Mouse (Mus musculus) hindbrain, embryonic 16.5 days (tissue): Measurements from ENCODE around the gene Slc38a6. TPM values are rescaled to one million over a fixed set of nuclear protein-coding genes. Genes with fewer than 3 reads are reported as not detected.

ENCODE experiments used
- ATAC-seq: fragments of 200-750 bp; cut with Nextera tagmentation; 2 replicates; pipeline ENCODE4 v1.8.0; 2017; ENCODE audit warnings: moderate TSS enrichment, moderate library complexity
- H3K27ac ChIP-seq: fragments of 300-500 bp; sonication (generic); 2 replicates; pipeline ENCODE4 v1.5.1; 2014; ENCODE audit warnings: low read depth, mild to moderate bottlenecking, control low read depth, low read length, moderate library complexity
- H3K27me3 ChIP-seq: fragments of 300-500 bp; sonication (generic); replicated peaks from 2 replicates; pipeline ENCODE4 v1.6.1; 2014; ENCODE audit warnings: low read length; ENCODE audit not compliant: control insufficient read depth, insufficient read depth
- H3K36me3 ChIP-seq: fragments of 300-500 bp; sonication (generic); 2 replicates; pipeline ENCODE4 v1.6.1; 2014; ENCODE audit warnings: mild to moderate bottlenecking, low read length, moderate library complexity, mixed read lengths; ENCODE audit not compliant: control insufficient read depth, insufficient read depth
- H3K4me1 ChIP-seq: fragments of 300-500 bp; sonication (generic); 2 replicates; pipeline ENCODE4 v1.6.1; 2014; ENCODE audit warnings: low read depth, low read length; ENCODE audit not compliant: control insufficient read depth, insufficient read depth
- H3K4me2 ChIP-seq: fragments of 300-500 bp; sonication (generic); 2 replicates; pipeline ENCODE4 v1.6.1; 2014; ENCODE audit warnings: mild to moderate bottlenecking, low read length, control low read depth, moderate library complexity
- H3K4me3 ChIP-seq: fragments of 300-500 bp; sonication (generic); 2 replicates; pipeline ENCODE4 v1.5.1; 2014; ENCODE audit warnings: mild to moderate bottlenecking, low read length, control low read depth, moderate library complexity
- H3K9ac ChIP-seq: fragments of 300-500 bp; sonication (generic); 2 replicates; pipeline ENCODE4 v1.6.1; 2014; ENCODE audit warnings: low read depth, mild to moderate bottlenecking, control low read depth, low read length, moderate library complexity
- H3K9me3 ChIP-seq: fragments of 300-500 bp; sonication (generic); 2 replicates; pipeline ENCODE4 v1.6.1; 2014; ENCODE audit warnings: mild to moderate bottlenecking, low read length, moderate library complexity; ENCODE audit not compliant: control insufficient read depth
- WGBS: fragments of 180-500 bp; shearing (Covaris S2); extraction: QIAGEN DNeasy Blood & Tissue Kit; methylation state at CpG from one replicate; pipeline ENCODE4 v1.1.7; 2014; 5-methylcytosine and 5-hydroxymethylcytosine counted together
- polyA plus RNA-seq: library from polyadenylated mRNA; unstranded; fragments of >200 nt; fragmentation: Nextera tagmentation; extraction: Ambion mirVana; gene quantifications from 2 replicates; pipeline ENCODE4 v1.2.1, GENCODE M21; 2015

The Slc38a6 gene
- polyA plus RNA-seq, 1 experiment from 2014 or later, result 8.5 TPM

GRCm38 (mm10) chr12:73345157-73345556, 58.6 kb downstream of the Slc38a6 start:
- Histone ChIP-seq H3K9ac (no peak overlapping the region), H3K4me3 (no peak overlapping the region), H3K27ac (no peak overlapping the region), H3K4me1 (no peaks in the 10 kb centered on the region), H3K27me3 (no peaks in the 10 kb centered on the region), H3K36me3 (0 out of 2 replicates have a peak, but pooled peaks cover 2% of the 10 kb centered on the region), H3K4me2 (no peak overlapping the region), H3K9me3 (no peaks in the 10 kb centered on the region)
- ATAC-seq, result no peak
- 82% methylated on average over 12 of the region's 12 CpGs for WGBS

- Histone ChIP-seq H3K27me3 (no peaks in the 10 kb centered on the region), H3K4me3 (no peak overlapping the region), H3K9me3 (no peaks in the 10 kb centered on the region), H3K36me3 (0 out of 2 replicates have a peak, but pooled peaks cover 2% of the 10 kb centered on the region), H3K27ac (no peak overlapping the region), H3K9ac (no peak overlapping the region), H3K4me1 (no peaks in the 10 kb centered on the region), H3K4me2 (no peak overlapping the region)
- no peak for ATAC-seq
- WGBS, result 86% methylated on average over 7 of the region's 7 CpGs
These were observed 60.6 kb downstream of the Slc38a6 start for GRCm38 (mm10) chr12:73347202-73347601.

GRCm38 (mm10) chr12:73350466-73350865, 63.9 kb downstream of the Slc38a6 start:
- ATAC-seq, result no peak
- Histone ChIP-seq H3K9me3 (no peaks in the 10 kb centered on the region), H3K4me3 (no peak overlapping the region), H3K27ac (no peak overlapping the region), H3K36me3 (no peaks in the 10 kb centered on the region), H3K4me2 (no peak overlapping the region), H3K9ac (no peak overlapping the region), H3K27me3 (no peaks in the 10 kb centered on the region), H3K4me1 (no peaks in the 10 kb centered on the region)
- 80% methylated on average over 7 of the region's 7 CpGs for WGBS

GRCm38 (mm10) chr12:73350982-73351381, 64.4 kb downstream of the Slc38a6 start:
- Histone ChIP-seq H3K27me3 (no peaks in the 10 kb centered on the region), H3K36me3 (no peaks in the 10 kb centered on the region), H3K4me2 (no peak overlapping the region), H3K4me1 (no peaks in the 10 kb centered on the region), H3K9me3 (no peaks in the 10 kb centered on the region), H3K4me3 (no peak overlapping the region), H3K27ac (no peak overlapping the region), H3K9ac (no peak overlapping the region)
- ATAC-seq, result no peak
- 34% methylated on average over 9 of the region's 9 CpGs for WGBS

- H3K36me3 ChIP-seq, result no peaks in the 10 kb centered on the region
- ATAC-seq, result no peak
- H3K27me3 ChIP-seq, result no peaks in the 10 kb centered on the region
- H3K4me2 ChIP-seq, result no peak overlapping the region
- no peak overlapping the region for H3K4me3 ChIP-seq
- 69% methylated on average over 14 of the region's 14 CpGs for WGBS
- H3K9me3 ChIP-seq, result no peaks in the 10 kb centered on the region
- H3K9ac ChIP-seq, result no peak overlapping the region
- H3K27ac ChIP-seq, result no peak overlapping the region
- no peaks in the 10 kb centered on the region for H3K4me1 ChIP-seq
These were observed 65.2 kb downstream of the Slc38a6 start for GRCm38 (mm10) chr12:73351746-73352145.

- H3K4me2 ChIP-seq, result no peak overlapping the region
- peak; percentile 83 for ATAC-seq
- H3K9me3 ChIP-seq, result no peaks in the 10 kb centered on the region
- H3K4me3 ChIP-seq, result no peak overlapping the region
- H3K27ac ChIP-seq, result no peak overlapping the region
- H3K4me1 ChIP-seq, result no peaks in the 10 kb centered on the region
- no peaks in the 10 kb centered on the region for H3K36me3 ChIP-seq
- H3K27me3 ChIP-seq, result no peaks in the 10 kb centered on the region
- H3K9ac ChIP-seq, result no peak overlapping the region
- 69% methylated on average over 5 of the region's 5 CpGs for WGBS
These were observed 66.8 kb downstream of the Slc38a6 start for GRCm38 (mm10) chr12:73353362-73353761.

GRCm38 (mm10) chr12:73354521-73354920, 67.9 kb downstream of the Slc38a6 start:
- Histone ChIP-seq H3K9me3 (no peaks in the 10 kb centered on the region), H3K36me3 (no peaks in the 10 kb centered on the region), H3K4me1 (no peaks in the 10 kb centered on the region), H3K27me3 (no peaks in the 10 kb centered on the region), H3K27ac (no peak overlapping the region), H3K4me2 (no peak overlapping the region), H3K9ac (no peak overlapping the region), H3K4me3 (no peak overlapping the region)
- 46% methylated on average over 4 of the region's 4 CpGs for WGBS
- ATAC-seq, result no peak

GRCm38 (mm10) chr12:73355084-73355775, 68.7 kb downstream of the Slc38a6 start:
- H3K9me3 ChIP-seq, result no peaks in the 10 kb centered on the region
- 63% methylated on average over 14 of the region's 14 CpGs for WGBS
- ATAC-seq, result no peak
- H3K9ac ChIP-seq, result no peak overlapping the region
- no peaks in the 10 kb centered on the region for H3K4me1 ChIP-seq
- no peak overlapping the region for H3K4me2 ChIP-seq
- no peaks in the 10 kb centered on the region for H3K27me3 ChIP-seq
- no peaks in the 10 kb centered on the region for H3K36me3 ChIP-seq
- H3K4me3 ChIP-seq, result no peak overlapping the region
- no peak overlapping the region for H3K27ac ChIP-seq

- H3K4me2 ChIP-seq, result no peak overlapping the region
- no peaks in the 10 kb centered on the region for H3K36me3 ChIP-seq
- no peak overlapping the region for H3K4me3 ChIP-seq
- H3K9ac ChIP-seq, result no peak overlapping the region
- no peaks in the 10 kb centered on the region for H3K9me3 ChIP-seq
- ATAC-seq, result no peak
- H3K27ac ChIP-seq, result no peak overlapping the region
- 86% methylated on average over 1 of the region's 2 CpGs for WGBS
- H3K27me3 ChIP-seq, result no peaks in the 10 kb centered on the region
- H3K4me1 ChIP-seq, result no peaks in the 10 kb centered on the region
These were observed 70.1 kb downstream of the Slc38a6 start for GRCm38 (mm10) chr12:73356696-73357095.
